Mouse (Mus musculus): ENCODE results near the gene Gzmd.

Gene Gzmd

DNA sequence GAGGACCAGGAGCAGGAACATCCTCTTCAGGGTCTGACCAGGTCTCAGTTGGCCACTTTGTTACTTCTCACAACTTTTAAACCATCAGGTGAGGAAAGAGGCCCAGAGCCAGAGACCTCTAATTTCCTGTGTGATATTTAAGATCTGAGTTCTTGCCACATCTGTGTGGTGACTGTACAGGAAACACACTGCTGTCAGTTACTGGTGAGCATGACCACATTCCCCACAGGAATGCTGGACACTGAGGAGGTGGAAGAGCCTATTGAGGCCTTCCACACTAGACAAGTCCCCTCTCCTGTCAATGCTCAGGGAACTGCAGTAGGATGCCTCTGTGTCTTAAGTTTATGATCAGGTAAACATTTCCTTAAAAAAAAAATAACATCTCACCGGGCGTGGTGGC is 47.2 kb downstream of the Gzmd start, which contains the start of gene Mcpt8:
Mcpt8 (minus strand) TSS at position 107 of the 400 bp plus-strand sequence.
- DNase-seq (ENCODE audit: extremely low read depth, low read depth, low spot score), result no peak

DNA sequence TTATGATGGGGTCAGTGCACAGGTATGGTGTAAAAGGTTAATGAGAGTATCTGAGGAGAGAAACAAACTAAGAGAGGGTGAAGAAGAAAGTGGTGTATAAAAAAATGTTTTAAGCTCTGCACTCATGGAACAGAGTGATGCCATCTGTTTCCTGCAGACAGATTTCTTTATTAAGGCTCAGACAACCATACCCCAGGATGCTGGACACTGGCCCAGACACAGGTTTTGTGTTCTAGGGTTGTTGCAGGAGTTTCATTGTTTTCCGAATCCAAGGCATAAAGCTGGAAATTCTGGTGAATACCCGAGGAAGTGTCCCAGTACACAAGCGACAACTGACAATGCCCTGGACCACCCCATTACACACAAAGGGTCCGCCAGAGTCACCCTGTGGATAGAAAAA is 50.4 kb downstream of the Gzmd start:
- DNase-seq (ENCODE audit: extremely low read depth, low read depth, low spot score), result no peak

Measured in fat pad, adult 2 months (tissue).